ENCODE assay signal across 19 mouse cellular contexts in the genomic region with DNA sequence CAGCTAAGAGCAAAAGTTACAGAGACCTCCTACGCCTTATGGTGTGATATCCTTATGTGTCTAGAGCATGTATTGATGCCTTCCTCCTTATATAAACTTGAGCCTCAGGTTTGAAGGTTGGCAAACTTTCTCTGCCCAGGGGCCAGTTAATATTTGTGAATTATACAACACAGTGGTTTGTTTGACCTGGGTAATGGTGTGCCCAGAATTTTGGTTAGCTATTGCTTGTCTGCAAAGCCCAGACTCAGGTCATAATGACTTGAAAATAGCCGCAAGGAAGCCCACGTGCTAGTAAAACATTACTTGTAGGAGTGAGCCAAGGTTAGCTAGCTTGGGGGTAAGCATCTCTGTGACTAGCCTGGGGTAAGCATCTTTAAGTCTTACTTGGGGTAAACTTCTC. TPM values are rescaled to one million over a fixed set of nuclear protein-coding genes. Genes with fewer than 3 reads are reported as not detected.
"Had no signal": no experiment of that assay in that cellular context is flagged by ENCODE, and none has a peak within 500 bp of the region (broad histone marks: within the 10 kb centered on the region; RNA-seq: fewer than 3 reads in every experiment).

No protein-coding gene starts in this region.

- H3K27ac ChIP-seq: lung, embryonic 15.5 days; macrophage; midbrain, embryonic 15.5 days; neural tube, embryonic 12.5 days; stomach, embryonic 15.5 days; stomach, postnatal 0 days had no signal

- DNase-seq: lung, adult 2 months; lung, postnatal 14 days; lung, postnatal 36 days; right cerebral cortex, postnatal 14 days; thymus, adult 2 months; thymus, postnatal 25 days; thymus, postnatal 4 days had no signal

- H3K4me1 ChIP-seq: lung, embryonic 15.5 days had no signal

- H3K27me3 ChIP-seq: lung, embryonic 15.5 days; midbrain, embryonic 13.5 days; midbrain, embryonic 15.5 days; neural tube, embryonic 12.5 days; stomach, embryonic 15.5 days had no signal

- H3K9me3 ChIP-seq: lung, embryonic 15.5 days; midbrain, embryonic 13.5 days; midbrain, embryonic 15.5 days; neural tube, embryonic 12.5 days; stomach, embryonic 15.5 days had no signal

- H3K9ac ChIP-seq: lung, embryonic 15.5 days; midbrain, embryonic 13.5 days; midbrain, embryonic 15.5 days; neural tube, embryonic 12.5 days; stomach, embryonic 15.5 days had no signal

- ATAC-seq: lung, postnatal 0 days; midbrain, embryonic 13.5 days; midbrain, embryonic 15.5 days had no signal

- H3K4me3 ChIP-seq: lung, embryonic 15.5 days; megakaryocyte, embryonic 14.5 days; midbrain, embryonic 13.5 days; midbrain, embryonic 15.5 days; neural tube, embryonic 12.5 days; stomach, embryonic 15.5 days had no signal

- H3K4me2 ChIP-seq: lung, embryonic 15.5 days; midbrain, embryonic 11.5 days; midbrain, embryonic 13.5 days; midbrain, embryonic 15.5 days; neural tube, embryonic 12.5 days; stomach, embryonic 15.5 days had no signal

- H3K36me3 ChIP-seq: lung, embryonic 15.5 days; midbrain, embryonic 15.5 days; stomach, embryonic 15.5 days had no signal

RNA-seq across cellular contexts. Expression of gene Mn1, which starts 26.5 kb away (rescaled TPM):
- total RNA-seq: monocyte, adult 5-6 weeks; neutrophil, adult 5-6 weeks had no signal
- polyA plus RNA-seq: macrophage had no signal
